28 mouse cellular contexts compared by ENCODE assay signal in the genomic region with DNA sequence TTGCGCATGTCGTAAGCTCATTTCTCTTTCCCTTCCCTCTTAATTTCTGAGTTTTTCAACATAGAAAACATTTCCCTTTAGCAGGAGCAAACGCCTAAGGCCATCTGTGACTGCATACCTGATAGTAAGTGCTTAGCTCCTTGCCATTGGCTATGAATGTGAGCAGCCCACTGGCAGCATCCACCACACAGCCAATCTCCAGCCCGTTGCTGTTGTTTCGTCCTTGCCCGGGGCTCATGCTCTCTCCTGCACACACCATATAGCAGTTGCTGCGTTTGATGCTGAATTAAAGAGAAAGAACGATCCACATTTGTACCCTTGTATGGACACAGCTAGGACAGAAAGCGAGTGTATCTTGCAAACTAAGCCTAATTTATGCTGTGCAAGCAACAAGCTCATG.
DNase-seq lines count a peak whose midpoint lies in the region; ATAC-seq lines count a peak whose summit lies in the region.
"Had no signal": no experiment of that assay in that cellular context is flagged by ENCODE, and none has a peak within 500 bp of the region (broad histone marks: within the 10 kb centered on the region; RNA-seq: fewer than 3 reads in every experiment).

No protein-coding gene starts in this region.

- no peaks in the 10 kb centered on the region for H3K4me1 ChIP-seq in midbrain, embryonic 14.5 days (ENCODE audit: control insufficient read depth, insufficient read depth, low read length)
- H3K4me1 ChIP-seq in midbrain, embryonic 11.5 days (ENCODE audit: control insufficient read depth, insufficient read depth, low read length): no peaks in the 10 kb centered on the region
- H3K4me1 ChIP-seq: embryonic facial prominence, embryonic 13.5 days; embryonic facial prominence, embryonic 15.5 days; forebrain, embryonic 10.5 days; forebrain, embryonic 12.5 days had no signal

- no peak for ATAC-seq in midbrain, embryonic 14.5 days (ENCODE audit: low FRiP score, low TSS enrichment)
- no peak for ATAC-seq in midbrain, embryonic 11.5 days (ENCODE audit: low FRiP score)
- ATAC-seq: activated CD4-positive, CD25-positive, alpha-beta regulatory T cell, adult 4 months; CD4-positive, CD25-positive, alpha-beta regulatory T cell, adult 4 months; forebrain, embryonic 14.5 days; forebrain, embryonic 16.5 days; Patski had no signal

- no peak overlapping the region for H3K9ac ChIP-seq in midbrain, embryonic 14.5 days (replicated peaks; ENCODE audit: low read length)
- H3K9ac ChIP-seq in midbrain, embryonic 11.5 days (ENCODE audit: low read length): no peak overlapping the region
- H3K9ac ChIP-seq: embryonic facial prominence, embryonic 13.5 days; embryonic facial prominence, embryonic 15.5 days; forebrain, embryonic 12.5 days had no signal

- no peak overlapping the region for H3K4me3 ChIP-seq in midbrain, embryonic 14.5 days (replicated peaks; ENCODE audit: low read depth, low read length)
- H3K4me3 ChIP-seq in midbrain, embryonic 11.5 days (ENCODE audit: low read depth, low read length): no peak overlapping the region
- H3K4me3 ChIP-seq: embryonic facial prominence, embryonic 13.5 days; embryonic facial prominence, embryonic 15.5 days; erythroblast, embryonic 14.5 days; forebrain, embryonic 10.5 days; forebrain, embryonic 12.5 days had no signal

- WGBS in midbrain, embryonic 14.5 days: 85% methylated on average over 9 of the region's 9 CpGs
- 90% methylated on average over 9 of the region's 9 CpGs for WGBS in midbrain, embryonic 11.5 days

- H3K27ac ChIP-seq in midbrain, embryonic 14.5 days (replicated peaks; ENCODE audit: low read depth, low read length): no peak overlapping the region
- no peak overlapping the region for H3K27ac ChIP-seq in midbrain, embryonic 11.5 days (ENCODE audit: low read depth, low read length)
- H3K27ac ChIP-seq: embryonic facial prominence, embryonic 13.5 days; embryonic facial prominence, embryonic 15.5 days; forebrain, embryonic 10.5 days; forebrain, embryonic 12.5 days had no signal

- peak; percentile 80 for DNase-seq in heart, adult 11 months
- DNase-seq in heart, postnatal 4 days: no peak
- DNase-seq in midbrain, embryonic 14.5 days: peak; percentile 2
- no peak for DNase-seq in midbrain, embryonic 11.5 days (ENCODE audit: low spot score, missing footprints)
- peak; percentile 14 for DNase-seq in retina, postnatal 1 day
- no peak for DNase-seq in retina, embryonic 14.5 days (ENCODE audit: low spot score)
- DNase-seq: adrenal gland, adult 8-10 months; adrenal gland, postnatal 14 days; adrenal gland, postnatal 36 days; B cell, adult 2 months; cerebellum, adult 11-12 months; cerebellum, adult 2 months; cerebellum, adult 9-10 months; cerebellum, postnatal 10 days; cerebellum, postnatal 36 days; embryo, embryonic 11 days had no signal

- no peaks in the 10 kb centered on the region for H3K9me3 ChIP-seq in midbrain, embryonic 14.5 days (ENCODE audit: control insufficient read depth, low read length)
- no peaks in the 10 kb centered on the region for H3K9me3 ChIP-seq in midbrain, embryonic 11.5 days (ENCODE audit: control insufficient read depth, low read length)
- H3K9me3 ChIP-seq: embryonic facial prominence, embryonic 13.5 days; embryonic facial prominence, embryonic 15.5 days; forebrain, embryonic 10.5 days; forebrain, embryonic 12.5 days; G1E had no signal

- no peak overlapping the region for H3K4me2 ChIP-seq in midbrain, embryonic 14.5 days (ENCODE audit: low read length)
- no peak overlapping the region for H3K4me2 ChIP-seq in midbrain, embryonic 11.5 days
- H3K4me2 ChIP-seq: embryonic facial prominence, embryonic 13.5 days; embryonic facial prominence, embryonic 15.5 days; forebrain, embryonic 12.5 days had no signal

- H3K27me3 ChIP-seq in midbrain, embryonic 14.5 days (ENCODE audit: control insufficient read depth, insufficient read depth, low read length): no peaks in the 10 kb centered on the region
- H3K27me3 ChIP-seq in midbrain, embryonic 11.5 days (ENCODE audit: control insufficient read depth, insufficient read depth, low read length): no peaks in the 10 kb centered on the region
- H3K27me3 ChIP-seq: CH12.LX; embryonic facial prominence, embryonic 13.5 days; embryonic facial prominence, embryonic 15.5 days; forebrain, embryonic 12.5 days; Patski had no signal

- no peaks in the 10 kb centered on the region for H3K36me3 ChIP-seq in midbrain, embryonic 14.5 days (ENCODE audit: control insufficient read depth, insufficient read depth, low read length)
- no peaks in the 10 kb centered on the region for H3K36me3 ChIP-seq in midbrain, embryonic 11.5 days (ENCODE audit: control insufficient read depth, insufficient read depth, low read length)
- H3K36me3 ChIP-seq: embryonic facial prominence, embryonic 13.5 days; embryonic facial prominence, embryonic 15.5 days; forebrain, embryonic 10.5 days; forebrain, embryonic 12.5 days; G1E had no signal

Comparison
In these comparisons a context has a peak if more than half of its experiments do, and no peak if none do; other contexts are left out.
1. DNase-seq: peak in heart, adult 11 months (single experiment), midbrain, embryonic 14.5 days (single experiment) and retina, postnatal 1 day (single experiment); none in heart, postnatal 4 days (single experiment), midbrain, embryonic 11.5 days (single experiment) and retina, embryonic 14.5 days (single experiment).